In the genomic region with DNA sequence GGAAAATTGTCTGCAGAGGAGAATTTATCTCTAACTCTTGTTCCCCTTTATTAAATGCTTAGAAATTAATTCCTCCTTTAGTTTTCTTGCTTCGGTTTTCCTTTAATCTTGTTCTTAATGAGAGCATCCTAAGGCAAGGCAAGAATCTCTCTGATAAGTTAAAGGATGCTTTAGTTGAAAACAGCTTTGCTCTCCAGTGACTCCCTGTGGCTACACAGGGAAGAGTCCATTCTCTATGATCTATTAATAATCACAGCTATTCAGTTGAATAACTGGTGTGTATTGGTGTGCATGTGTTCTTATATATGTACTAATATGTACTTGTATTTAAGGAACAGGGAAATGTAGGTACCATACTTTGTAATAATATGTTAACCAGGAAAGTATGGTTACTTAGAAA, we compare ENCODE assay signal across 11 mouse cellular contexts. TPM values are rescaled to one million over a fixed set of nuclear protein-coding genes. Genes with fewer than 3 reads are reported as not detected.
DNase-seq lines count a peak whose midpoint lies in the region; ATAC-seq and TF ChIP-seq lines count a peak whose summit lies in the region.
"Had no signal": no experiment of that assay in that cellular context is flagged by ENCODE, and none has a peak within 500 bp of the region (broad histone marks: within the 10 kb centered on the region; RNA-seq: fewer than 3 reads in every experiment).

No protein-coding gene starts in this region.

- no peak overlapping the region for H3K4me3 ChIP-seq in heart, postnatal 0 days (ENCODE audit: low read depth, low read length)
- no peak overlapping the region for H3K4me3 ChIP-seq in midbrain, embryonic 15.5 days
- no peak overlapping the region for H3K4me3 ChIP-seq in midbrain, embryonic 10.5 days
- no peak overlapping the region for H3K4me3 ChIP-seq in neural tube, embryonic 15.5 days (replicated peaks)
- H3K4me3 ChIP-seq: limb, embryonic 13.5 days had no signal

- TF ChIP-seq EP300 in heart, postnatal 0 days (IDR thresholded peaks at IDR 0.05; ENCODE audit: low read depth) = no peak

- TF ChIP-seq CTCF in heart, postnatal 0 days (IDR thresholded peaks at IDR 0.05; ENCODE audit: low read depth) = peak; percentile 18; the same call in 1 of the 2 replicates

- no peaks in the 10 kb centered on the region for H3K9me3 ChIP-seq in heart, postnatal 0 days (replicated peaks; ENCODE audit: control insufficient read depth, low read length)
- H3K9me3 ChIP-seq in midbrain, embryonic 15.5 days = no peaks in the 10 kb centered on the region
- H3K9me3 ChIP-seq in midbrain, embryonic 10.5 days (replicated peaks) = no peaks in the 10 kb centered on the region
- no peaks in the 10 kb centered on the region for H3K9me3 ChIP-seq in neural tube, embryonic 15.5 days (replicated peaks)
- H3K9me3 ChIP-seq: limb, embryonic 13.5 days had no signal

- H3K27ac ChIP-seq in heart, postnatal 0 days (ENCODE audit: low read depth) = no peak overlapping the region
- H3K27ac ChIP-seq in midbrain, embryonic 15.5 days = no peak overlapping the region
- H3K27ac ChIP-seq in midbrain, embryonic 10.5 days (replicated peaks) = no peak overlapping the region
- H3K27ac ChIP-seq in neural tube, embryonic 15.5 days (replicated peaks) = no peak overlapping the region
- H3K27ac ChIP-seq: limb, embryonic 13.5 days had no signal

- no peak for DNase-seq in heart, postnatal 0 days (ENCODE audit: low spot score)
- no peak for DNase-seq in heart, postnatal 10 days
- no peak for DNase-seq in midbrain, embryonic 10.5 days (ENCODE audit: low spot score)
- peak; percentile 4 to 63 for DNase-seq in layer of hippocampus, adult 18-20 months (ENCODE audit: low spot score in 2 of 2)
- DNase-seq in right cerebral cortex, postnatal 14 days = peak; percentile 5
- DNase-seq: kidney, adult 11 months; lung, postnatal 14 days had no signal

- no peaks in the 10 kb centered on the region for H3K36me3 ChIP-seq in heart, postnatal 0 days (replicated peaks; ENCODE audit: control insufficient read depth, insufficient read depth, low read length)
- H3K36me3 ChIP-seq in midbrain, embryonic 15.5 days (replicated peaks) = no peaks in the 10 kb centered on the region
- H3K36me3 ChIP-seq in midbrain, embryonic 10.5 days = no peaks in the 10 kb centered on the region
- H3K36me3 ChIP-seq in neural tube, embryonic 15.5 days = no peaks in the 10 kb centered on the region
- H3K36me3 ChIP-seq: limb, embryonic 13.5 days had no signal

- H3K9ac ChIP-seq in heart, postnatal 0 days (replicated peaks; ENCODE audit: low read depth, low read length) = no peak overlapping the region
- no peak overlapping the region for H3K9ac ChIP-seq in midbrain, embryonic 15.5 days
- H3K9ac ChIP-seq in neural tube, embryonic 15.5 days (replicated peaks) = no peak overlapping the region
- H3K9ac ChIP-seq: limb, embryonic 13.5 days had no signal

- ATAC-seq in heart, postnatal 0 days (ENCODE audit: insufficient read depth, low read depth) = no peak
- peak; percentile 71 for ATAC-seq in midbrain, embryonic 15.5 days (replicated peaks)
- ATAC-seq in neural tube, embryonic 15.5 days (ENCODE audit: low FRiP score) = no peak

- H3K4me2 ChIP-seq in heart, postnatal 0 days (ENCODE audit: low read depth, low read length) = no peak overlapping the region
- H3K4me2 ChIP-seq in midbrain, embryonic 15.5 days = no peak overlapping the region
- no peak overlapping the region for H3K4me2 ChIP-seq in neural tube, embryonic 15.5 days
- H3K4me2 ChIP-seq: limb, embryonic 13.5 days had no signal

- no peaks in the 10 kb centered on the region for H3K27me3 ChIP-seq in heart, postnatal 0 days (ENCODE audit: control insufficient read depth, insufficient read depth, low read length)
- H3K27me3 ChIP-seq in midbrain, embryonic 15.5 days (replicated peaks) = no peaks in the 10 kb centered on the region
- H3K27me3 ChIP-seq in midbrain, embryonic 10.5 days (ENCODE audit: low read depth, poor library complexity, severe bottlenecking) = no peaks in the 10 kb centered on the region
- H3K27me3 ChIP-seq in neural tube, embryonic 15.5 days (replicated peaks) = no peaks in the 10 kb centered on the region
- H3K27me3 ChIP-seq: limb, embryonic 13.5 days had no signal

- H3K4me1 ChIP-seq in heart, postnatal 0 days (ENCODE audit: control insufficient read depth, insufficient read depth) = no peaks in the 10 kb centered on the region
- H3K4me1 ChIP-seq in midbrain, embryonic 15.5 days = no peaks in the 10 kb centered on the region
- H3K4me1 ChIP-seq in midbrain, embryonic 10.5 days = no peaks in the 10 kb centered on the region
- no peaks in the 10 kb centered on the region for H3K4me1 ChIP-seq in neural tube, embryonic 15.5 days
- H3K4me1 ChIP-seq: limb, embryonic 13.5 days had no signal

- 46% methylated on average over 1 of the region's 1 CpGs for WGBS in heart, postnatal 0 days
- WGBS in midbrain, embryonic 15.5 days = 62% methylated on average over 1 of the region's 1 CpGs
- WGBS in midbrain, embryonic 10.5 days = 77% methylated on average over 1 of the region's 1 CpGs
- WGBS in neural tube, embryonic 15.5 days = 67% methylated on average over 1 of the region's 1 CpGs

- intact Hi-C loops in heart, postnatal 10 days (cut with DNase I) = no loop called here

RNA-seq across cellular contexts. Expression of a gene that starts 28.9 kb away (rescaled TPM):
- total RNA-seq in heart, postnatal 0 days (2014; rRNA removed; ENCODE audit: low replicate concordance) = not detected in 2 replicates
- polyA plus RNA-seq in heart, postnatal 0 days (2015; fragmentation: Nextera tagmentation; extraction: Ambion mirVana) = 0.03 TPM in 1 of 2 replicates, not detected in the other
- total RNA-seq in heart, postnatal 10 days (2021) = not detected
- polyA plus RNA-seq in midbrain, embryonic 15.5 days (2015; fragmentation: Nextera tagmentation; extraction: Ambion mirVana) = 28.9 and 39.3 TPM in 2 replicates
- 2.0 and 5.8 TPM in 2 replicates for polyA plus RNA-seq in midbrain, embryonic 10.5 days (2016; fragmentation: Nextera tagmentation; extraction: Ambion mirVana)
- total RNA-seq in layer of hippocampus, adult 18-20 months (2021) = 10 to 100 TPM; 34.3 to 40.1 TPM
- polyA plus RNA-seq in neural tube, embryonic 15.5 days (2015; fragmentation: Nextera tagmentation; extraction: Ambion mirVana) = 19.1 and 24.7 TPM in 2 replicates
- polyA plus RNA-seq: testis, adult 2 months had no signal

Comparison
In these comparisons a context has a peak if more than half of its experiments do, and no peak if none do; other contexts are left out.
1. DNase-seq: peak in layer of hippocampus, adult 18-20 months (2 of 2) and right cerebral cortex, postnatal 14 days (single experiment); none in heart, postnatal 0 days (single experiment), heart, postnatal 10 days (0 of 2) and midbrain, embryonic 10.5 days (single experiment).